Mouse (Mus musculus) E14TG2a.4 (cell line): ENCODE data around the gene Ano6.

ENCODE experiments used
- CTCF ChIP-seq: conservative IDR thresholded peaks from 2 replicates; pipeline ENCODE4 v1.5.1; 2014; ENCODE audit warnings: low read length
- POU5F1 ChIP-seq: IDR thresholded peaks from 2 replicates; pipeline ENCODE4 v1.6.1; 2014; ENCODE audit warnings: low read length, borderline replicate concordance

DNA sequence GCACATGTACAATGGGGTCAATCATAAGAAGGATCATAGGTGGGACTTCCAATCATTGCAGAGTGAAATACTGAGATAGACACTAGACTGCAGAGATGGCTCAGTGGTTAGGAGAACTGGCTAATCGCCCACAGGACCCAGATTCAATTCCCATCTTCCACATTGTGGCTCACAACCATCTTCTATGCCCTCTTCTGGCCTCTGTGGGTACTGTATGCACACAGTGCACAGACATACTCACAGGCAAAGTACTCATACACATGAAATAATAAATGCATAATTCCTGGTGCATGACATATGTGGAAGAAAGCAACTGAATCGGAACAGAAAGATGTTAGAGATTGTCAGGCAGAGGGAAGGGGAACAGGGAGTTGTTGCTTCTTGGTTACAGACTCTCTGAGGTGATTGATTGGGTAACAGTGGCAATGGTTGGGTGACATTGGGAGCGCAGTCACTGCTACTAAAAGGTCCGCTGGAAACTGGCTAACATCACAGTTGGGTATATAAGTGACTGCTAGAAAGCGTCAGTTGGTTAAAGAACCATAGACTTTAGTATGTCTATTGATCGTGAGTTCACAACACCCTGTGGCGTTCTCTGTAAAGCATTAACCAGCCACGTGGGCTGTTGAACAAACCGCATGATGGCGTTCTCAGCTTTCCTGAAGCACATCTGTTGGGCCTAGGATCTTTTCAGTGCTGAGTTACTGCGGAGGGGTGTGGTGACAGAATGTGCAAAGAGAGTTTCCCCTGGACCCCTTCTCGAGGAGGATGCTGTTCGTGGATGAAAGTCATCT lies 64.6 kb downstream of the Ano6 start:
- TF ChIP-seq CTCF (peak; percentile 65), POU5F1 (no peak)
